Mouse (Mus musculus): ENCODE data around the gene Ptprn2.

DNA sequence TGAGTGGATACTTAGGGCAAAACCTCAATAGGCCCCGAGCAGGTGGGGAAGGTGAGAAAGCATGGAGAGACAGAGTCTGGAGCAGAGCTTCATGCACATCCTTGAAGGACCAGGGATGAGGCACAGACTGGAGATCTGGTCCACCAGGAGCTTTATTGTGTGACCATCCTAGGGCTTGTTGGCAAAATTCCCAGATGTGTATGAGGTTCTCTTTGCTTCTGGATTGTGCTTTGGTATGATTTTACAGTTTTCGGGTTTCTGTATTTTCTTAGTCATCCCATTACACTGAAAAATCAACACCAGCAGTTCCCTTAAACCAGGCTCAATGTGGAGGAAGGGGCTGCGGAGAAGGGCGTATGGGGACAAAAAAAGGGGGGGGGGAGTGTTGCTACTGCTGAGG, 621.2 kb downstream of the Ptprn2 start:
- TF ChIP-seq POLR2A (IDR thresholded peaks at IDR 0.05; ENCODE audit: borderline replicate concordance, low read depth, low read length) (no peak), CTCF (IDR thresholded peaks at IDR 0.05; ENCODE audit: low read depth, low read length) (no peak)

Data from bone marrow macrophage, adult 2 months (primary cell).